Mouse (Mus musculus): ENCODE measurements around the gene Vps4b. TPM values are rescaled to one million over a fixed set of nuclear protein-coding genes. Genes with fewer than 3 reads are reported as not detected.

Vps4b gene
- 10 to 100 TPM; 55.7 to 62.0 TPM for total RNA-seq (2021)
- long read RNA-seq, experiment 1, full-length matches to known transcripts = 35 of 41 reads
- long read RNA-seq, experiment 1, partial matches to known transcripts = 1 of 41 reads
- long read RNA-seq, experiment 1, other reads (novel, unspliced or antisense) = 5 of 41 reads
- long read RNA-seq, experiment 2, full-length matches to known transcripts = 55 of 61 reads
- long read RNA-seq, experiment 2, partial matches to known transcripts = 2 of 61 reads
- long read RNA-seq, experiment 2, other reads (novel, unspliced or antisense) = 4 of 61 reads

DNA sequence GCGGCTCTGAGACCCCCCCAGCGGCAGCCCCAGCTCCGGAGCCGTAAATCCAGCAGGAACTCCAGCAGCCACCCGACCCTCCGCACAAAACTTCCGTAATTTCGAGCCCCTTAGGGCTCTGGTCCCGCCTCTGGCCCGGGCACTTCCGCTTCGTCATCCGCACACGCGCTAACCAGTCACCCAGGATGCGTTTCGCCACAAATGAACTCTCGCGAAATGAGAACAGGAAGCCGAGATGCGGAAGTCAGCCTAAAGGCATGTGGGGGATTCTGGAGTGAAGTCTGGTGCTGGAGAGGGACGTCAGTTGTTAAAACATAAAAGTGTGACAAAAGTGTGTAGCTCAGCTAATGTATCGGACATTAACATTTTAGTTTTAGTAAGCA lies at the start of gene Vps4b:
Gene Vps4b (minus strand): TSS at position 187 of the 383 bp plus-strand sequence.
- peak within 1 kb of the TSS; percentile 84 for H3K27ac ChIP-seq
- no peak for TF ChIP-seq CTCF (conservative IDR thresholded peaks at IDR 0.05)
- DNase-seq (ENCODE audit: low spot score in 2 of 2) = peak; percentile 92 to 94
- H3K4me3 ChIP-seq = peak within 1 kb of the TSS; percentile 98

DNA sequence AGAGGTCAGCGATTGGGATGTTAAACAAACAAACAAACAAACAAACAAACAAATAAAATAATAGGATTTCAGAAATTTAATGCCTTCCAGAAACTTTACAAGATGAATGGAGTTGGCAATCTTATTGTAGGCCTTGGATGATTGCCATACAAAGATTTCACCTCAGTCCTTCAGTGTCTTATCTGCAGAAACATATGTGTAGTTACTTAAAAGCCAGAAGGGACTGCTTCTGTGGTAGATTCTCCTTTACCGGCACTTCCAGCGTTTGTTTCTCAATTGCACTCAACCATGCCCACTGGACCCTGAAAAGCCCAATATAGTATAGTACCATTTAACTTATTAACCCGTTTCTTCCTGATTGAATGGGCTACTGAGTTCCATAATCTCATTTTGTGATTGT lies 32.3 kb upstream of the Vps4b start:
- H3K4me3 ChIP-seq = no peak overlapping the region
- no peak for TF ChIP-seq CTCF (conservative IDR thresholded peaks at IDR 0.05)
- no peak overlapping the region for H3K27ac ChIP-seq
- no peak for DNase-seq (ENCODE audit: low spot score in 2 of 2)

DNA sequence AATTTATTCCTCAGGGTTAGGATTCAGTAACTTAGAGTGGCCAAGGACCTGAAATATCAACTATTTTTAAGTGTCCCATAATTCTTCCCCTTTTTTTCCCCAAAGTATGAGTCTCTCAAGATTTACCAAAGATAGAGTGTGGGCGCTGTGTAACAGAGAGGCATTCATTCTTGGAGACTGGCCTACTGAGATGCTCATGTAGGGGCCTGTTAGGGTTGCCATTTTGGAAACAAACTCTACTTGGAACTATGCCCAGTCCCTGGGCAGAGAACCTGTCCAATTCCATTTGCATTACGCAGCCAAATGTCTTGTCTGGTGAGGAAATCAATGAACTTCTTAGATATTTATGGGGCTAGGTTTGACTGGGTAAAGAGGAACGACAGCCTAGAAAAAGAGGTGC lies 25.8 kb upstream of the Vps4b start:
- Histone ChIP-seq H3K27ac (no peak overlapping the region), H3K4me3 (no peak overlapping the region)
- DNase-seq (ENCODE audit: low spot score in 2 of 2) = no peak

DNA sequence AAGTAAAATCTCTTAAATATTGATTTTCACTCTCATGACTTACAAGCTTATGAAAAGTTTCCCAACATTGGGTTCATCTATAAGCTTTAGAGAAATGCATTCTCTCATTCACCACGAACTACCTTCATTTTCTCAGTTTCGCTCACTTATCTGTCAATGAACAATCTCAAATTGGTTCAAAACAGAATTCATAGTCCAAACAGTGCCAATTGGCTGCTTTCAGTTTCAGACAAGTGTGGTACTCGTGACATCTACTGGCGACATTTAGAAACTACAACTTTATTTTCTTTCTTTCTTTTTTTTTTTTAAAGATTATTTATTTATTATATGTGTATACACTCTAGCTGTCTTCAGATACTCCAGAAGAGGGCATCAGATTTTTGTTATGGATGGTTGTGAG lies 21.8 kb upstream of the Vps4b start:
- no peak overlapping the region for H3K27ac ChIP-seq
- TF ChIP-seq CTCF (conservative IDR thresholded peaks at IDR 0.05) = peak; percentile 78
- no peak overlapping the region for H3K4me3 ChIP-seq
- DNase-seq (ENCODE audit: low spot score in 2 of 2) = no peak

More for the DNA sequence above, 25.8 kb upstream of the Vps4b start:
- TF ChIP-seq CTCF (conservative IDR thresholded peaks at IDR 0.05) = no peak

DNA sequence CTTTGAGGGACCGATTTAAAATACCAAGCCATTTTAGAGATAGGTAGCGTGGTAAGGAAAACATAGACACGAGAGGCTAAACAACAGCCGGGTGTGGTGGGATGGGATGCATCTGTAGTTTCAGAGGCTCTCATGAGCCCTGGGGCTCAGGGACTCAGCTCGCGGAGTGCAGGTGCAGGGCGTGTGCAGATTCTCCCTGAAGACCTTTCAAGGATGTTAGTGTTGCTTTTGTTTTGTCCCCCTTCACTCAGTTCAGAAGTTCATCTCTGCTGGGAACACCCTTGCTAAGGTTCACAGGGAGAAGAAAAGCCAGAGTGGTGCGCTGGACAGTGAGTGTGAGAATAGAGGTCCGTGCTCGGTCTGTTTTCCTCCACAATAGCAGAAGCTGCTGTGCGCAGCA lies 20.2 kb upstream of the Vps4b start:
- TF ChIP-seq CTCF (conservative IDR thresholded peaks at IDR 0.05) = no peak
- no peak overlapping the region for H3K27ac ChIP-seq
- no peak overlapping the region for H3K4me3 ChIP-seq
- DNase-seq (ENCODE audit: low spot score in 2 of 2) = no peak

DNA sequence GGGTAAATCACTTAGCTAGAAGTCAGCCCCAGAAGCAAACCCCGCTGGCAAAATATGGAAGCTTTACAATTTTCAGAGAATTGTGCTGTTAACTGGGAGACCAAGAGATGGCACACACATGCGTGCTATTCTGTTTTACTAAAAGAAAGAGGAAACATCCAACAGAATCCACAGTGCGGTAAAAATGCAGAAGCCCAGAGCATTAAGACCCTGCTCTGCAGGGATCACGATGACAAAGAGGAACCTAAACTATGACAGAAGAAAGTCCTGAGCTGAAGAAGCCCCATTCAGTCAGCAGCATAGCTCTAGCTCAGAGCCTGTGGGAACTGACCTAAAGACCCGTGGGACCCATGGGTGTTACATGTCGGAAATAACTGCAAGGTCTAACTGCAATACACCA lies 18.7 kb upstream of the Vps4b start:
- H3K4me3 ChIP-seq = no peak overlapping the region
- DNase-seq (ENCODE audit: low spot score in 2 of 2) = no peak
- no peak overlapping the region for H3K27ac ChIP-seq
- TF ChIP-seq CTCF (conservative IDR thresholded peaks at IDR 0.05) = no peak

DNA sequence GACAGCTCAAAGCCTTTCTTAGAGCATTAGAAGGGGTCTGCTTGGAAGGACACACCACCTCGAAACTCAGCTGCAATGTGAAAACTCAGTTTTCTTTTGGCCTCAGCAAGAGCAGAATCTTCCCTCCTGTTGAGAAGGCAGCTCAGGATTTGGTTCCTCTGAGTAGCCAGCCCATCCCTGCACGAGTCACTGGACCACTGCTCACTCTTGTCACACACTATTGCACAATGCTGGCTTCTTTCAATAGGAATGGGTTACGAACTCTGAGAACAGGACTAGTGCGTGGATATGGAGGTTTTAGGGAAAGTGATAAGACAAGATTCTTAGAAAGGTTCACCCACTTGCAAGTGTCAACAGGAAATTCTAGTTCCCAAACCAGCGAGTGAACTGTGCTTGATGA lies 18.3 kb upstream of the Vps4b start:
- TF ChIP-seq CTCF (conservative IDR thresholded peaks at IDR 0.05) = no peak
- no peak overlapping the region for H3K27ac ChIP-seq
- no peak for DNase-seq (ENCODE audit: low spot score in 2 of 2)
- no peak overlapping the region for H3K4me3 ChIP-seq

DNA sequence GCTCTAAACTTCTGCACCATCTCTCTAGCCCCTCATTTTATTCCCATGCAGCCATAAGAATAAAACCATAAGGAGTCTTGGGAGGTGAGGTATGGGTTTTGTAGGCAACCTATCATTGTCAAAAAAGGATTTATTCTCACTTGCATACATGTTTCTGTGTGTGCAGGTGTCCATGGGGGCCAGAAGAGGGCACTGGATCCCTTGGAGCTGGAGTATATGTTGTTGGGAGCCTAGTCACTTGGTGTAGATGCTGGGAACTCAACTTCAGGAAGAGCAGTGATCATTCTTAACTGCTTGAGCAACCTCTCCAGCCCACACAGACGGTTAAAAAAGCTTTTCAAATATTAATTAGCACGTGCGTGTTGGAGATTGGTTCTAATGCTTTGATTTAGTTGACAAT lies 3.4 kb upstream of the Vps4b start:
- Histone ChIP-seq H3K4me3 (no peak overlapping the region), H3K27ac (no peak overlapping the region)
- peak; percentile 35 for TF ChIP-seq CTCF (conservative IDR thresholded peaks at IDR 0.05)
- DNase-seq (ENCODE audit: low spot score in 2 of 2) = no peak

DNA sequence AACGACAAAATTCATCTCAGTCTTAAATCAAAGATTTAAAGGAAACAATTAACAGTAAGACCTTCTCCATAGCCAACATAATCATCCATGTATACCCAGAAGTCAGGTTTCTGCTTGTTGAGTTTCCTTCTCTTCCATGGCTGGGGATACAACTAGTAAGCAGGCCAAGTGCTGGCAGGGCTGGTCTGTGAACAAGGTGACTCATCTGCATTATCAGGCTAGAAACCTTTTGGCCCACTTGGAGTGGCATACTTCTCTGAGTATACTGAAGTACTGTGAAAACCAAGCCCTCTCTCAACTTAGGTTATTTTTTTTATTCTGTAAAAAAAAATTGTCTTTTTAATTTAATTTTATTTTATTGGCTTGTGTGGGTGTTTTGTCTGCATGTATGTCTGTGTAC lies 2.9 kb upstream of the Vps4b start:
- no peak for TF ChIP-seq CTCF (conservative IDR thresholded peaks at IDR 0.05)
- Histone ChIP-seq H3K27ac (no peak overlapping the region), H3K4me3 (no peak overlapping the region)
- no peak for DNase-seq (ENCODE audit: low spot score in 2 of 2)

DNA sequence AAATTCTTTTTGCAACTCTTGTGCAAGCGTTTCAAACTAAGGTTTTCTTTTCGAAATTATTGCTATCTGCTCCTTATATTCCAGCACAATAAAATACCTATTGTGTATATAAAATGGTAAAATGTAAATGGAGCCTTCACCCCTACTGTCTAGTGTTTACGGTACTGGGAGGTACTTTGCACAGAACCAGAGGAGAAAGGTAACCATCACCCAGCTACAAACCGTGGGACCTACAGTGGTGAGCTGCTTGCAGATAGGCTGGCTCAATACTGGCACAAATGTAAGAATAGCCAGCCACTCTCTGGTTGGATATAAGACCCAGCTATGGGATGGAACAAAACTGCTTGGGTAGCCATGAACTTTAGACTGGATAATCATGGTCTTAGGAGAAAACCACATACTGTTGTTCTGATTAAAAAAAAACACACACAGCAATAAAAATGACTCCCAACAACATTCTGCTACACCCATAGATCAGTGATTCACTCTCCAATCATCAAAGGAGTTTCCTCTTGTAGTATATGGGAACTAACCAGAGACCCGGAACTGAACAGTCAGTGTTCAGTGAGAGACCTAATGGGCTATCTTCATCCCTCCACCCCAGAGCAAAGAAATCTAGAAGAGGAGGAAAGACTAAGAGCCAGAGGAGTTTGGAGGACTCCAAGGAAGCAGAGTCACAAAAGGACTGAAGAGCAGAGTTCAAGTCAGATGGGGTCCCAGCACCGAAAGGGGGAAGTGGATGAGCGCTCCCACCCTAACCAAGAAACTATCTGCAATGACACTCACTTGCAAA lies 655 bp upstream of the Vps4b start:
- Histone ChIP-seq H3K27ac (peak overlapping the region; percentile 81), H3K4me3 (peak overlapping the region; percentile 98)
- no peak for DNase-seq (ENCODE audit: low spot score in 2 of 2)
- TF ChIP-seq CTCF (conservative IDR thresholded peaks at IDR 0.05) = no peak

DNA sequence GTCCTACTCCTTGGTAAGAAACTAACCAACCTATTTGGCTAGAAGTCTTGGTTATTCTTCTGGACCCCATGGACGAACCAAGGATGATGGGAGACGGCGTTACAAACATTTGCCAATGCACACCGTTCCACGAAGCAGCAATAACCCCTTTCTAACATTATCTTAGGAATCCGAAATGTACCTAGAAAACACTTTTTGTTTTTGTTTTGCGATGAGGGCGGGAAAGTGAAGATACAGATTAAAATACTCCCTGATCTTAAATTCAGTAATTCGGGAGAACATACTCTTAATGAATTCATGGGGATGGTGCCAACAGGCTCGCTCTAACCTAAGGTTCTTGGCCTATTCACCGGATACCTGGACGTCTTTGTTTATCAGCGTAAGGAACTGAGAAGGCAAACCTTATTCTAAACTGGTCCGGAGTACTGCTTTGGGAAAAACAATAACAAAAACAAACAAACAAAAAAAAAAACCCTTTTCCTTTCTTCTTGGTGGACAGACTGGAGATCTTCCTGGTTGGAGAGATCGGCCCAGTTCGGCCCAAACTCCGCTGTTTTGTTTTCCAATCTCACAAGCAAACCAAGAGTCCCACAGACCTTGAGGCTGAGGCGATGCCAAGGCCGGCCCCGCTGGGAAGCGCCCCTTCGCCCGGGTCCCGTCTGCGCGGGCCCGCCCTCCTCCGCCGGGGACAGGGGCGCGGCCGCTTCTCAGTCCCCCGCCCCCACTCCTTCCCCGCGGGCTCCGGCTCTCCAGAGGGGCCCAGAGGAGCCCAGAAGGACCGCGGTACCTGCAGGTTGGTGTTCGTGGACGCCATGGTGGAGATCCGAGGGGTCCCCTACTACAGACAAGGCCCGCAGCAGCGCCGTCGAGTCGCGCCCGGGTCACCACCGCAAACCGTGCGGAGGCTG lies 640 bp downstream of the Vps4b start:
- TF ChIP-seq CTCF (conservative IDR thresholded peaks at IDR 0.05) = no peak
- DNase-seq (ENCODE audit: low spot score in 2 of 2) = peak in 1 of 2 experiments; percentile 7
- H3K4me3 ChIP-seq = peak overlapping the region; percentile 98
- H3K27ac ChIP-seq = peak overlapping the region; percentile 84

DNA sequence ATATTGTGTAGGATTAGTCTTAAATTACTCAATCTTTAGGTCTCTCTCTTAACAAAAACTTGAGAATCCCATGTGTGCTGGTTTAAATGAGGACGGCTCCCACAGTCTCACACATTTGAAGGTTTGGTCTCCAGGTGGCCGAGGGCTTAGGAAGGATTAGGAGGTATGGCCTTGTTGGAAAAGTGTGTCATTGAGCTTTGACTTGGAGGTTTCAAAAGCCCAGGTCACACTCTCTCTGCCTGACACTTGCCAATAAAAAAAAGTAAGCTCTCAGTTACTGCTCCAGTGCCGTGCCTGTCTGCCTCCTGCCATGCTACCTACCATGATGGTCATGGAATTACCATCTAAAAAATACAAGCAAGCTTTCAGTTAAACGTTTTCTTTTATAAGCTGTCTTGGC lies 21.6 kb downstream of the Vps4b start:
- Histone ChIP-seq H3K27ac (no peak overlapping the region), H3K4me3 (no peak overlapping the region)
- TF ChIP-seq CTCF (conservative IDR thresholded peaks at IDR 0.05) = no peak
- no peak for DNase-seq (ENCODE audit: low spot score in 2 of 2)

DNA sequence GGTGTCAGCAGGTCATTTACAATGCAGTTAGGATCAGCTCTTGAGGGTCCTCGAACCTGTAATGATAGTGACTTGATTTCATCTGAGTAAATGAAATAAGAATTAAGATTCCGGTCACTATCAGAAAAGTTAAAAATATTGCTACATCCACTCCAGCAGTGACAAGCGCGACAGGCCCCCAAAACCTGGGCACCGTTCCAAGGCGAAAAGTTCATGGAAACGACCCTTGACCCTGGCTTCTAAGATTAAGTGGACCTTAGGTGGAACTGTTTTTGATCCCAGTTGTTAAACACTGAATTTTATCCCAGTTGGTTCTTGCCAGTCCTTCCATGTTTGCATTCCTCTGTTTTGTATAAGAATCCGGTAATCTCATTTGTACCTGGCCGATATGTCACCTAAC lies 22.4 kb downstream of the Vps4b start:
- no peak for DNase-seq (ENCODE audit: low spot score in 2 of 2)
- Histone ChIP-seq H3K4me3 (no peak overlapping the region), H3K27ac (no peak overlapping the region)
- TF ChIP-seq CTCF (conservative IDR thresholded peaks at IDR 0.05) = no peak

All from layer of hippocampus, adult 2 months (tissue).